Mouse (Mus musculus) small intestine, adult 2 months (tissue): ENCODE data around the gene Tuba1a.

Experiments used
- CTCF ChIP-seq: fragments of 200-500 bp; IDR thresholded peaks from 2 replicates; pipeline ENCODE4 v1.5.1; 2012; ENCODE audit warnings: low read depth, mild to moderate bottlenecking, control low read depth, inconsistent platforms, low read length, moderate library complexity, mixed read lengths; ENCODE audit not compliant: insufficient replicate concordance, insufficient read length; ENCODE audit errors: extremely low read depth
- POLR2A ChIP-seq: fragments of 200-500 bp; IDR thresholded peaks from 2 replicates; pipeline ENCODE4 v1.6.1; 2012; ENCODE audit warnings: low read depth, mild to moderate bottlenecking, control low read depth, inconsistent platforms, low read length, moderate library complexity

DNA sequence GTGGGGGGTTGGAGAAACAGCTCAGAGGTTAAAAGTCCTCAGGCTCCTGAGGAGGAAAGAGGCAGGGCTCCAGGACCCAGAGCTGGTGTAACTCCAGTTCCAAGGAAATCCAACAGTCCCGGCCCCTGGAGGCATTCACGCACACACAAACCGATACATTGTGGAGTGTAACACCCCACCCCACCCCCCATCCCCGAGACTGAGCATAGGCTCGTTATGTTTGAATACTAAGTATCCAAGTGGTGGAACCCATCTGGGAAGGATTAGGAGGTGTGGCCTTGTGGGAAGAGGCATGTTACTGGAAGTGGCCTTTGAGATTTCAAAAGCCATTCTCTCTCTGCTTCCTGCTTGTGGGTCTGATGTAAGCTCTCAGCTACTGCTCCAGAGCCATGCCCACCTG, 32.0 kb downstream of the Tuba1a start:
- TF ChIP-seq POLR2A: no peak
- no peak for TF ChIP-seq CTCF
